In the genomic region with DNA sequence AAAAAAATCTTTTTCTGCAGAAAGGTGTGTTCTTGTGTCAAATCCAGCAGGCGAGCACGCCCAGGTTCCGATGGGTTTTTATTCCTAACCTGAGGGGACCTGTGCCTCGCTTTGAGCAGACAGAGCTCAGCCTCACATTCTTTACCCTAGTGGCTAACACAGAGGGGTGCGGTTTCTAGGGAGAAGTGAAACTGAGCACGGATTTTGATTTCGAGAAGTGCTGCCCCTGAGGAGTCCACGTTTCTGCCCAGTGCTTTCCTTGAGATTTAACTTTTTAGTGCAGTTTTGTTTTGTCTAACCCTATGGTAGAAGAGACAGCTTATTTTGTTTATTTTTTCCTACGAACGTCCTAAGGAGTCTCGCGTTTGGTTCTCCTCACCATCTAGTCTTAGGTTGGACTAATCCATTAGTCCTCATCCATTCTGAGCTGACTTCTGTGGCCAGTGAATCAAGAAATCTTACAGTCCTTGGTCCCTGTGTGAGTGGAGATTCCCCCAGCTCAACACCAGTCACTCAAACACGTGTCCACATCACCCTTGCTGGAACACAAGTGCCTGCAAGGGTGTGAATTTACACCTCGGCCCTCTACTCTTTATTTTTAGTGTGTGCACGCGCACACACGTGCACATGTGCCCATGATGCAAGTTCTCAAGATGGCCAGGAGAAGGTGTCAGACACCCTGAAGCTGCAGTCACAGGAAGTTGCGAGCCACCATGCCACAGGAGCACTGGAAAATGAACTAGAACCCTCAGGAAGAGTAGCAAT, we compare ENCODE assay signal across 15 mouse cellular contexts. TPM values are rescaled to one million over a fixed set of nuclear protein-coding genes. Genes with fewer than 3 reads are reported as not detected.
DNase-seq lines count a peak whose midpoint lies in the region; ATAC-seq and TF ChIP-seq lines count a peak whose summit lies in the region.
"Had no signal": no experiment of that assay in that cellular context is flagged by ENCODE, and none has a peak within 500 bp of the region (broad histone marks: within the 10 kb centered on the region; RNA-seq: fewer than 3 reads in every experiment).

No protein-coding gene starts in this region.

- no peak for TF ChIP-seq EP300 in liver, postnatal 0 days (IDR thresholded peaks at IDR 0.05; ENCODE audit: low read depth)

- DNase-seq in CD4-positive, CD25-positive, alpha-beta regulatory T cell, adult 2 months (ENCODE audit: low read depth, low spot score), result peak; percentile 31
- DNase-seq in liver, postnatal 0 days, result no peak
- no peak for DNase-seq in liver, embryonic 11.5 days (ENCODE audit: low spot score)
- peak; percentile 29 for DNase-seq in spleen, adult 12 weeks (ENCODE audit: low spot score)
- DNase-seq in cerebellum, adult 11-12 months, result no peak
- no peak for DNase-seq in right cerebral cortex, postnatal 25 days
- DNase-seq: kidney, postnatal 14 days had no signal

- peaks cover 16% of the 10 kb centered on the region; the same call in 1 of the 2 replicates for H3K27me3 ChIP-seq in liver, postnatal 0 days (ENCODE audit: insufficient read depth, low read length)
- peaks cover 11% of the 10 kb centered on the region; the same call in 1 of the 2 replicates for H3K27me3 ChIP-seq in liver, embryonic 11.5 days (replicated peaks; ENCODE audit: control insufficient read depth, insufficient read depth, low read length)

- WGBS in liver, postnatal 0 days (ENCODE audit: insufficient replicate concordance), result 47% methylated on average over 18 of the region's 18 CpGs
- WGBS in liver, embryonic 11.5 days, result 62% methylated on average over 18 of the region's 18 CpGs

- ATAC-seq in CD4-positive, CD25-positive, alpha-beta regulatory T cell, adult 4 months, result no peak
- ATAC-seq in liver, postnatal 0 days, result no peak
- ATAC-seq in liver, embryonic 11.5 days (replicated peaks; ENCODE audit: low FRiP score), result no peak
- ATAC-seq in hematopoietic stem cell, adult 5-6 weeks (replicated peaks in 1 of 2; ENCODE audit: insufficient read depth in 1 of 2, low FRiP score in 2 of 2, low TSS enrichment in 1 of 2, low read depth in 1 of 2, poor library complexity in 2 of 2, severe bottlenecking in 2 of 2), result peak; percentile 75 to 81

- H3K36me3 ChIP-seq in liver, postnatal 0 days (replicated peaks; ENCODE audit: insufficient read depth, low read length), result no peaks in the 10 kb centered on the region
- H3K36me3 ChIP-seq in liver, embryonic 11.5 days (ENCODE audit: control insufficient read depth, insufficient read depth, low read length), result no peaks in the 10 kb centered on the region
- H3K36me3 ChIP-seq: embryonic facial prominence, embryonic 15.5 days; hindbrain, embryonic 12.5 days; midbrain, embryonic 12.5 days had no signal

- H3K27ac ChIP-seq in liver, postnatal 0 days (ENCODE audit: low read depth), result no peak overlapping the region
- H3K27ac ChIP-seq in liver, embryonic 11.5 days (ENCODE audit: low read depth, low read length), result no peak overlapping the region
- H3K27ac ChIP-seq: embryonic facial prominence, embryonic 15.5 days; hindbrain, embryonic 12.5 days; midbrain, embryonic 12.5 days had no signal

- H3K4me1 ChIP-seq in liver, postnatal 0 days (ENCODE audit: insufficient read depth), result no peaks in the 10 kb centered on the region
- H3K4me1 ChIP-seq in liver, embryonic 11.5 days (replicated peaks; ENCODE audit: control insufficient read depth, insufficient read depth, low read length), result no peaks in the 10 kb centered on the region
- H3K4me1 ChIP-seq: embryonic facial prominence, embryonic 15.5 days had no signal

- no peaks in the 10 kb centered on the region for H3K9me3 ChIP-seq in liver, postnatal 0 days (ENCODE audit: low read length)
- H3K9me3 ChIP-seq in liver, embryonic 11.5 days (ENCODE audit: control insufficient read depth, low read length), result no peaks in the 10 kb centered on the region
- H3K9me3 ChIP-seq: embryonic facial prominence, embryonic 15.5 days; hindbrain, embryonic 12.5 days; midbrain, embryonic 12.5 days had no signal

- no peak overlapping the region for H3K4me3 ChIP-seq in liver, postnatal 0 days (ENCODE audit: low read depth, low read length)
- no peak overlapping the region for H3K4me3 ChIP-seq in liver, embryonic 11.5 days (ENCODE audit: low read depth, low read length)
- H3K4me3 ChIP-seq: embryonic facial prominence, embryonic 15.5 days; hindbrain, embryonic 12.5 days; midbrain, embryonic 12.5 days had no signal

- H3K4me2 ChIP-seq in liver, postnatal 0 days (ENCODE audit: low read depth, low read length), result 0 out of 2 replicates have a peak overlapping the region, but pooled peaks have one; percentile 13
- no peak overlapping the region for H3K4me2 ChIP-seq in liver, embryonic 11.5 days
- H3K4me2 ChIP-seq: embryonic facial prominence, embryonic 15.5 days; heart, embryonic 11.5 days; hindbrain, embryonic 12.5 days; midbrain, embryonic 12.5 days had no signal

- no peak overlapping the region for H3K9ac ChIP-seq in liver, postnatal 0 days (replicated peaks)
- no peak overlapping the region for H3K9ac ChIP-seq in liver, embryonic 11.5 days (ENCODE audit: low read depth, low read length)
- H3K9ac ChIP-seq: embryonic facial prominence, embryonic 15.5 days; hindbrain, embryonic 12.5 days; midbrain, embryonic 12.5 days had no signal

- peak; percentile 33 for TF ChIP-seq CTCF in liver, postnatal 0 days (IDR thresholded peaks at IDR 0.05; ENCODE audit: low read depth)

RNA-seq across cellular contexts. Expression of gene Enpp7, which starts 6.8 kb away (rescaled TPM):
- polyA plus RNA-seq in CD4-positive, CD25-positive, alpha-beta regulatory T cell, adult 4 months (2017; shearing (Covaris generic)), result not detected
- polyA plus RNA-seq in liver, postnatal 0 days (2015; fragmentation: Nextera tagmentation; extraction: Ambion mirVana), result not detected in 2 replicates
- polyA plus RNA-seq in liver, embryonic 11.5 days (2014; fragmentation: Nextera tagmentation; extraction: Ambion mirVana), result not detected in 2 replicates
- not detected in 2 replicates for total RNA-seq in hematopoietic stem cell, adult 5-6 weeks (2017)
- total RNA-seq: left cerebral cortex, adult 8-10 months; liver, adult 2 months had no signal
- polyA plus RNA-seq: embryonic facial prominence, embryonic 15.5 days; heart, embryonic 11.5 days; hindbrain, embryonic 12.5 days; liver, adult 2 months; midbrain, embryonic 12.5 days had no signal

RNA-seq across cellular contexts. Expression of gene Cbx2, which starts 41.6 kb away (rescaled TPM):
- polyA plus RNA-seq in CD4-positive, CD25-positive, alpha-beta regulatory T cell, adult 4 months (2017; shearing (Covaris generic)), result 1 to 10 TPM; 1.4 to 1.5 TPM
- polyA plus RNA-seq in liver, postnatal 0 days (2015; fragmentation: Nextera tagmentation; extraction: Ambion mirVana), result 1.9 and 2.0 TPM in 2 replicates
- polyA plus RNA-seq in liver, embryonic 11.5 days (2014; fragmentation: Nextera tagmentation; extraction: Ambion mirVana), result 22.1 and 22.2 TPM in 2 replicates
- 10.6 and 12.3 TPM in 2 replicates for total RNA-seq in hematopoietic stem cell, adult 5-6 weeks (2017)

RNA-seq across cellular contexts. Expression of gene Cbx8, which starts 59.6 kb away (rescaled TPM):
- polyA plus RNA-seq in CD4-positive, CD25-positive, alpha-beta regulatory T cell, adult 4 months (2017; shearing (Covaris generic)), result 1 to 10 TPM; 4.0 to 6.7 TPM
- 3.1 and 3.9 TPM in 2 replicates for polyA plus RNA-seq in liver, postnatal 0 days (2015; fragmentation: Nextera tagmentation; extraction: Ambion mirVana)
- polyA plus RNA-seq in liver, embryonic 11.5 days (2014; fragmentation: Nextera tagmentation; extraction: Ambion mirVana), result 6.5 and 7.1 TPM in 2 replicates
- total RNA-seq in hematopoietic stem cell, adult 5-6 weeks (2017), result 2.9 and 3.0 TPM in 2 replicates

Comparison
In these comparisons a context has a peak if more than half of its experiments do, and no peak if none do; other contexts are left out.
1. DNase-seq: peak in CD4-positive, CD25-positive, alpha-beta regulatory T cell, adult 2 months (single experiment) and spleen, adult 12 weeks (single experiment); none in liver, postnatal 0 days (single experiment), liver, embryonic 11.5 days (single experiment), cerebellum, adult 11-12 months (single experiment) and right cerebral cortex, postnatal 25 days (single experiment).
2. ATAC-seq: peak in hematopoietic stem cell, adult 5-6 weeks (2 of 2); none in CD4-positive, CD25-positive, alpha-beta regulatory T cell, adult 4 months (single experiment), liver, postnatal 0 days (single experiment) and liver, embryonic 11.5 days (single experiment).